Mouse (Mus musculus): Measurements from ENCODE around the gene Cpa4. TPM values are rescaled to one million over a fixed set of nuclear protein-coding genes. Genes with fewer than 3 reads are reported as not detected.

Gene Cpa4
- polyA plus RNA-seq, 1 experiment from 2014 or later, result 0.07 TPM

- ATAC-seq, result no peak
- Histone ChIP-seq H3K4me1 (ENCODE audit: insufficient read depth, low read depth, low read length) (no peaks in the 10 kb centered on the region), H3K27ac (ENCODE audit: low read length) (no peak overlapping the region), H3K27me3 (replicated peaks; ENCODE audit: insufficient read depth, low read length) (no peaks in the 10 kb centered on the region), H3K36me3 (ENCODE audit: insufficient read depth, low read length) (no peaks in the 10 kb centered on the region), H3K4me2 (replicated peaks; ENCODE audit: low read depth, low read length) (no peak overlapping the region), H3K9ac (replicated peaks; ENCODE audit: low read depth) (no peak overlapping the region), H3K4me3 (ENCODE audit: low read depth, low read length) (no peak overlapping the region), H3K9me3 (ENCODE audit: low read length) (no peaks in the 10 kb centered on the region)
- DNase-seq (ENCODE audit: low spot score), result no peak
- TF ChIP-seq CTCF (IDR thresholded peaks at IDR 0.05) (no peak), EP300 (IDR thresholded peaks at IDR 0.05) (no peak)
These were observed 17.0 kb upstream of the Cpa4 start for GRCm38 (mm10) chr6:30551193-30551515.

- H3K9ac ChIP-seq (replicated peaks; ENCODE audit: low read depth), result no peak overlapping the region
- H3K36me3 ChIP-seq (ENCODE audit: insufficient read depth, low read length), result no peaks in the 10 kb centered on the region
- no peak overlapping the region for H3K4me3 ChIP-seq (ENCODE audit: low read depth, low read length)
- WGBS, result 39% methylated on average over 23 of the region's 23 CpGs
- TF ChIP-seq CTCF (IDR thresholded peaks at IDR 0.05), result peak; percentile 40
- TF ChIP-seq EP300 (IDR thresholded peaks at IDR 0.05), result no peak
- no peaks in the 10 kb centered on the region for H3K27me3 ChIP-seq (replicated peaks; ENCODE audit: insufficient read depth, low read length)
- DNase-seq (ENCODE audit: low spot score) (peak; percentile 90), ATAC-seq (peak; percentile 54)
- H3K9me3 ChIP-seq (ENCODE audit: low read length), result no peaks in the 10 kb centered on the region
- peak overlapping the region; percentile 28; the same call in 1 of the 2 replicates for H3K4me2 ChIP-seq (replicated peaks; ENCODE audit: low read depth, low read length)
- H3K27ac ChIP-seq (ENCODE audit: low read length), result no peak overlapping the region
- no peaks in the 10 kb centered on the region for H3K4me1 ChIP-seq (ENCODE audit: insufficient read depth, low read depth, low read length)
These were observed 16.3 kb upstream of the Cpa4 start for GRCm38 (mm10) chr6:30551644-30552580.

GRCm38 (mm10) chr6:30552628-30553027, 15.5 kb upstream of the Cpa4 start:
- Histone ChIP-seq H3K4me1 (ENCODE audit: insufficient read depth, low read depth, low read length) (no peaks in the 10 kb centered on the region), H3K27me3 (replicated peaks; ENCODE audit: insufficient read depth, low read length) (no peaks in the 10 kb centered on the region), H3K36me3 (ENCODE audit: insufficient read depth, low read length) (no peaks in the 10 kb centered on the region), H3K27ac (ENCODE audit: low read length) (no peak overlapping the region), H3K9ac (replicated peaks; ENCODE audit: low read depth) (no peak overlapping the region), H3K9me3 (ENCODE audit: low read length) (no peaks in the 10 kb centered on the region), H3K4me3 (ENCODE audit: low read depth, low read length) (no peak overlapping the region), H3K4me2 (replicated peaks; ENCODE audit: low read depth, low read length) (no peak overlapping the region; the same call in 1 of the 2 replicates)
- no peak for TF ChIP-seq CTCF (IDR thresholded peaks at IDR 0.05)
- TF ChIP-seq EP300 (IDR thresholded peaks at IDR 0.05), result no peak
- 41% methylated on average over 6 of the region's 6 CpGs for WGBS
- DNase-seq (ENCODE audit: low spot score) (no peak), ATAC-seq (peak; percentile 18; the same call in 1 of the 2 replicates)

DNA sequence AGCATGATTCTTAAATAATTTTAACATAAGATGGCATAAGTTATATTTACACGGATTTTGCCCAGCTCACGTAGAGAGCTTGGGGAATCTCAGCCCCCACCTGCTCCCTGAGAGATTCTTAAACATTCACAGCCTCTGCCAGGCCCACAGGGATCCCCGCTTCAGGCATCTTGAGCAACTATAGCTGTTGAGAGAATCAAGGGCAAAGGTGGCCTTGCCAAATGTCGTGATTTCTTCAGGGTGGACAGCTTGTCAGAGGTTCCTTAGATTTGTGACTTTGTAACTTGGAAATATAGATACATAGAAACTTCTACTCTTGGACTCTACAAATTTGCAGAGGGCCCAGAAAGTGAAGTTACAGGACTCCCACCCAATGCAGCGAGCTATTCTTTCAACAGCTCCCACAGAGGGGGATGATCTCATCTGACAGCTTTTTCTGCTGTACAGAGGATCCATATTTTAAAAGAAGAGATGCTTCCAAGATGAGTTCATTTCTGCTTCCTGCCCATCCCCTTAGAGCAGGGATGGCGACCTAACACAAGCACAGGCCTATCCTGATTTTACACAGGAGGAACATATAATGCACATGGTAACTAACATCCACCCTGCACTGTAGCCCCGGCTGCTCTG, 14.7 kb upstream of the Cpa4 start:
- no peak for DNase-seq (ENCODE audit: low spot score)

DNA sequence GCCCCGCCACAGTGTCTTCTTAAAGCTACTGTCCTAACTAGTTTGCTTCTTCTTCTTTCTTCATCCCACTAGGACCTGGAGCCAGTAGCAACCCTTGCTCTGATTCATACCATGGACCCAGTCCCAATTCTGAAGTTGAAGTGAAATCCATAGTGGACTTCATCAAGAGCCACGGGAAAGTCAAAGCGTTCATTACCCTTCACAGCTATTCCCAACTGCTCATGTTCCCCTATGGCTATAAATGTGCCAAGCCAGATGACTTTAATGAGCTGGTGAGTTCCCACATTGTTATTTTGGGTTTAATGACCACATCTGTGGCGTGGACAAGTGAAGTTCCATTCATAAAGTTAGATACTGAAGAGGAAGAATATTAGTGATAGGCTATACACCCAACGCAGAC, 14.1 kb upstream of the Cpa4 start:
- DNase-seq (ENCODE audit: low spot score), result no peak
- Histone ChIP-seq H3K4me2 (replicated peaks; ENCODE audit: low read depth, low read length) (no peak overlapping the region), H3K4me3 (ENCODE audit: low read depth, low read length) (no peak overlapping the region), H3K9ac (replicated peaks; ENCODE audit: low read depth) (no peak overlapping the region), H3K9me3 (ENCODE audit: low read length) (no peaks in the 10 kb centered on the region), H3K4me1 (ENCODE audit: insufficient read depth, low read depth, low read length) (no peaks in the 10 kb centered on the region), H3K27me3 (replicated peaks; ENCODE audit: insufficient read depth, low read length) (no peaks in the 10 kb centered on the region), H3K36me3 (ENCODE audit: insufficient read depth, low read length) (no peaks in the 10 kb centered on the region), H3K27ac (ENCODE audit: low read length) (no peak overlapping the region)
- ATAC-seq, result no peak
- no peak for TF ChIP-seq CTCF (IDR thresholded peaks at IDR 0.05)
- TF ChIP-seq EP300 (IDR thresholded peaks at IDR 0.05), result no peak
- WGBS, result 92% methylated on average over 5 of the region's 5 CpGs

More for the DNA sequence above, 14.7 kb upstream of the Cpa4 start:
- no peak for TF ChIP-seq EP300 (IDR thresholded peaks at IDR 0.05)
- no peak for TF ChIP-seq CTCF (IDR thresholded peaks at IDR 0.05)
- H3K4me3 ChIP-seq (ENCODE audit: low read depth, low read length), result no peak overlapping the region
- 61% methylated on average over 7 of the region's 7 CpGs for WGBS
- no peak overlapping the region for H3K27ac ChIP-seq (ENCODE audit: low read length)
- H3K9me3 ChIP-seq (ENCODE audit: low read length), result no peaks in the 10 kb centered on the region
- H3K4me2 ChIP-seq (replicated peaks; ENCODE audit: low read depth, low read length), result no peak overlapping the region
- no peaks in the 10 kb centered on the region for H3K27me3 ChIP-seq (replicated peaks; ENCODE audit: insufficient read depth, low read length)
- H3K36me3 ChIP-seq (ENCODE audit: insufficient read depth, low read length), result no peaks in the 10 kb centered on the region
- no peaks in the 10 kb centered on the region for H3K4me1 ChIP-seq (ENCODE audit: insufficient read depth, low read depth, low read length)
- H3K9ac ChIP-seq (replicated peaks; ENCODE audit: low read depth), result no peak overlapping the region
- ATAC-seq, result no peak

DNA sequence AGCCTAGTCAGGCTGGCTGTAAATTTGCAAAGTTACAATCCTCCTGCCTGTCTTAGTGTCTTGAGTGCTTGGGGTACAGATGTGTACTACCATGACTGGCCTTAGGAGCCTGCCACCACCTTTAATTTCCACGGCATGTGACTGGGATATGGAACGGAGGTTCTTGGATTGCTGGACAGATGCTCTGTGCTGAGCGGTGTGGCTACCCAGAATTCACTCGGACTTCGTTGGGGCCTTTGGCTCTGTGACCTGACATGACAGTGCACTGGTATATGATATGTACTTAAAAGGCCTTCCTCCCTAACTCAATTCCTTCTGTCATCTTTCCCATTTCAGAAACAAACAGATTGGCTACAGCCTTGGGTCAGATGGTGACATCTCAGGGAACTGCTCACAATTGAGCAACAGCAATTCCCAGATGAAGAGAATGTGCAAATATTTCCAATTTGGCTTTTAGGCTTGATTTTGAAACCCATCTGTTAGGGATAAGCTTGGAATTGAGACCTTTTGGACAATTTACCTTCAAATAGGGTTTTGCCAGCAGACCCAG, 13.5 kb upstream of the Cpa4 start:
- ATAC-seq (peak; percentile 35; the same call in 1 of the 2 replicates), DNase-seq (ENCODE audit: low spot score) (peak; percentile 61)
- TF ChIP-seq EP300 (IDR thresholded peaks at IDR 0.05), result no peak
- no peak for TF ChIP-seq CTCF (IDR thresholded peaks at IDR 0.05)
- H3K4me3 ChIP-seq (ENCODE audit: low read depth, low read length), result no peak overlapping the region
- no peak overlapping the region for H3K27ac ChIP-seq (ENCODE audit: low read length)
- no peaks in the 10 kb centered on the region for H3K9me3 ChIP-seq (ENCODE audit: low read length)
- no peaks in the 10 kb centered on the region for H3K27me3 ChIP-seq (replicated peaks; ENCODE audit: insufficient read depth, low read length)
- WGBS, result 83% methylated on average over 5 of the region's 5 CpGs
- H3K36me3 ChIP-seq (ENCODE audit: insufficient read depth, low read length), result no peaks in the 10 kb centered on the region
- H3K9ac ChIP-seq (replicated peaks; ENCODE audit: low read depth), result no peak overlapping the region
- H3K4me1 ChIP-seq (ENCODE audit: insufficient read depth, low read depth, low read length), result no peaks in the 10 kb centered on the region
- H3K4me2 ChIP-seq (replicated peaks; ENCODE audit: low read depth, low read length), result no peak overlapping the region
